Mouse (Mus musculus): ENCODE data around the gene Ryr2. TPM values are rescaled to one million over a fixed set of nuclear protein-coding genes. Genes with fewer than 3 reads are reported as not detected.

Ryr2 gene
- polyA plus RNA-seq, 1 experiment from 2014 or later = 0.78 TPM

DNA sequence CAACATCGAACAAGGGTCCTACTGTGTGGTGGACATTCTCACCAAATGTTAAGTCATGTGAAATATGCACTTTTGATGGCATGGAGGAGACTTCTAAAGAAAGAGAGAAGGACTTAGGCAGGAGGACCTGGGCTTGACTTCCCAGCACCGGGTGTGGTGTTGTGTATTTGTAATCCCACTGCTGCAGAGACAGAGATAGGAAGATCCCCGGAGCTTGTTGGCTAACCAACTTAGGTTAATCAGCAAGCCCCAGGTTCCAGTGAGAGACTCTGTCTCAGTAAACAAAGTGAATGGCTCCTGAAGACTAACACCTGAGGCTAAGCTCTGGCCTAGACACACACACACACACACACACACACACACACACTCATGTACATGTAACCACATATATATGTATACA is 7.3 kb downstream of the Ryr2 start:
- H3K4me2 ChIP-seq (replicated peaks; ENCODE audit: low read depth, low read length) = no peak overlapping the region
- H3K9me3 ChIP-seq (ENCODE audit: low read length) = no peaks in the 10 kb centered on the region
- no peak overlapping the region for H3K4me3 ChIP-seq (ENCODE audit: low read depth, low read length)
- H3K36me3 ChIP-seq (ENCODE audit: insufficient read depth, low read length) = no peaks in the 10 kb centered on the region
- H3K27me3 ChIP-seq (replicated peaks; ENCODE audit: insufficient read depth, low read length) = 0 out of 2 replicates have a peak, but pooled peaks cover 2% of the 10 kb centered on the region
- WGBS = 71% methylated on average over 3 of the region's 3 CpGs
- H3K4me1 ChIP-seq (ENCODE audit: insufficient read depth, low read depth, low read length) = no peaks in the 10 kb centered on the region
- DNase-seq (ENCODE audit: low spot score) (no peak), ATAC-seq (no peak)
- H3K27ac ChIP-seq (ENCODE audit: low read length) = no peak overlapping the region
- no peak overlapping the region for H3K9ac ChIP-seq (replicated peaks; ENCODE audit: low read depth)
- no peak for TF ChIP-seq CTCF (IDR thresholded peaks at IDR 0.05)
- TF ChIP-seq EP300 (IDR thresholded peaks at IDR 0.05) = no peak

DNA sequence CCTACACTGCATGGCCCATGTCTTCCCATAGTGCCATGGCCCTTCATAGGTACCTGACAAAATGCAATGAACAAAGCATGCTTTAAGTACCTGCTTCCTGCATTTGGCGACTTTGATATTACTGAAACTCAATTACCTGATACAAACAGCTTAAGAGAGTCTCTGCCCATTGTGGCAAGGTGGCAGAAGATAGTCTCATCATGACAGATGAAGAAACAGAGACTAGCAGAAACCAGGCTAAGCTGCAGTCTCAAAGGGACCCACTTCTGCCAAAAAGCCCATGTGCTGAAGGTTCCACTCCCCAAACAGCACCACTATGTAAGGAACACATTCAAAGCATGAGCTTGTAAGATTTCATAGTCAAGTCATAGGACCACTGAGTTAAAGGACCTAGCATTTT is 7.8 kb downstream of the Ryr2 start:
- ATAC-seq (no peak), DNase-seq (ENCODE audit: low spot score) (no peak)
- TF ChIP-seq CTCF (IDR thresholded peaks at IDR 0.05) = no peak
- TF ChIP-seq EP300 (IDR thresholded peaks at IDR 0.05) = no peak
- Histone ChIP-seq H3K9ac (replicated peaks; ENCODE audit: low read depth) (no peak overlapping the region), H3K4me3 (ENCODE audit: low read depth, low read length) (no peak overlapping the region), H3K4me1 (ENCODE audit: insufficient read depth, low read depth, low read length) (no peaks in the 10 kb centered on the region), H3K36me3 (ENCODE audit: insufficient read depth, low read length) (no peaks in the 10 kb centered on the region), H3K27ac (ENCODE audit: low read length) (no peak overlapping the region), H3K9me3 (ENCODE audit: low read length) (no peaks in the 10 kb centered on the region), H3K4me2 (replicated peaks; ENCODE audit: low read depth, low read length) (no peak overlapping the region), H3K27me3 (replicated peaks; ENCODE audit: insufficient read depth, low read length) (no peaks in the 10 kb centered on the region)
- WGBS = 83% methylated on average over 1 of the region's 1 CpGs

DNA sequence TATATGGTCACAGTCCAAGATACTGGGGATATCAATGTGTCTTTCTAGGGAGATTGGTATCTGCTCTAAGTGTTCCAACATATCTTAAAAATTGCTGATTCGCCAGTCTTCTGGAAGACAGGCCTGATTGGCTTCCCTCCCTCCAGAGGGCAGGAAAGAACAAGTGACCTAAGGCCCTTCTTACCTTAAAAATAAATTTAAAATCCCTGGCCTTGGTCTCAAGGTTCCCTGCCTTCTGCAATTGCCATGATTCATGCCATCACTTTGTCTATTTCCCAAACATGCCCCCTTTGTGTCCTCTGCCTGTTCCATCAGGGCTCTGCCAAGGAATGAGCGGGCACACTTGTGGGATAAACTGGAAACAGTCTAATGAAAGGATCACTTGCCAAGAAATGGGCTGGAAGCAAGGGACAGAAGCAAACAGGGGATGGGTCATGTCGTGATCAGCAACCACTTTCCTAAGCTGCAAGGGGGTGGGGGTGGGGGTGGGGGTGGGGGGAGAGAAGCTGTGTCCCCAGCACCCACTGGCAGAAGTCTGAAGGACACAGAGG is 10.3 kb downstream of the Ryr2 start:
- TF ChIP-seq CTCF (IDR thresholded peaks at IDR 0.05) (no peak), EP300 (IDR thresholded peaks at IDR 0.05) (no peak)
- ATAC-seq (0 out of 2 replicates have a peak, but pooled peaks have one; percentile 19), DNase-seq (ENCODE audit: low spot score) (no peak)
- Histone ChIP-seq H3K27ac (ENCODE audit: low read length) (no peak overlapping the region), H3K4me3 (ENCODE audit: low read depth, low read length) (no peak overlapping the region), H3K4me1 (ENCODE audit: insufficient read depth, low read depth, low read length) (no peaks in the 10 kb centered on the region), H3K9me3 (ENCODE audit: low read length) (no peaks in the 10 kb centered on the region), H3K27me3 (replicated peaks; ENCODE audit: insufficient read depth, low read length) (no peaks in the 10 kb centered on the region), H3K9ac (replicated peaks; ENCODE audit: low read depth) (no peak overlapping the region), H3K4me2 (replicated peaks; ENCODE audit: low read depth, low read length) (no peak overlapping the region), H3K36me3 (ENCODE audit: insufficient read depth, low read length) (no peaks in the 10 kb centered on the region)
- WGBS = 93% methylated on average over 3 of the region's 3 CpGs

DNA sequence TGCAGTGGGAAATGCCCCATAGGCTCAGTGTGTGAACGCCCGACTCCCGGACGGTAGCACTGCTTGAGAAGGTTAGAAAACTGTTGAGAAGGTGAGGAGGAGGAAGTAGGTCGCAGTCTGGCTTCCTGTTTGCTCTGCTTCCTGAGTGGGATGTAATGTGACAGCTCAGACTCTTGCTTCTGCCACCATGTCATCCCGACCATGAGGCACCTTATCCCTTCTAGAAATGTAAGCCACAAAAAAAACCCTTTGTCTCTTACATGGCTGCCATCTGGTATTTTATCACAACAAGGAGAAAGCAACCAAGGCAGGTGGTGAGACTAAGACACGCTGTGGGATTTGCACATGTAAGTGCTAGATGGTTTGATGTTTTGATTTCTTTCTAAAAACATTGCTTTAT is 12.2 kb downstream of the Ryr2 start:
- H3K4me2 ChIP-seq (replicated peaks; ENCODE audit: low read depth, low read length) = no peak overlapping the region
- no peaks in the 10 kb centered on the region for H3K9me3 ChIP-seq (ENCODE audit: low read length)
- H3K36me3 ChIP-seq (ENCODE audit: insufficient read depth, low read length) = no peaks in the 10 kb centered on the region
- no peak overlapping the region for H3K9ac ChIP-seq (replicated peaks; ENCODE audit: low read depth)
- H3K27me3 ChIP-seq (replicated peaks; ENCODE audit: insufficient read depth, low read length) = no peaks in the 10 kb centered on the region
- no peak overlapping the region for H3K4me3 ChIP-seq (ENCODE audit: low read depth, low read length)
- H3K4me1 ChIP-seq (ENCODE audit: insufficient read depth, low read depth, low read length) = no peaks in the 10 kb centered on the region
- no peak for ATAC-seq
- WGBS = 45% methylated on average over 7 of the region's 7 CpGs
- DNase-seq (ENCODE audit: low spot score) = no peak
- H3K27ac ChIP-seq (ENCODE audit: low read length) = no peak overlapping the region
- no peak for TF ChIP-seq EP300 (IDR thresholded peaks at IDR 0.05)
- no peak for TF ChIP-seq CTCF (IDR thresholded peaks at IDR 0.05)

DNA sequence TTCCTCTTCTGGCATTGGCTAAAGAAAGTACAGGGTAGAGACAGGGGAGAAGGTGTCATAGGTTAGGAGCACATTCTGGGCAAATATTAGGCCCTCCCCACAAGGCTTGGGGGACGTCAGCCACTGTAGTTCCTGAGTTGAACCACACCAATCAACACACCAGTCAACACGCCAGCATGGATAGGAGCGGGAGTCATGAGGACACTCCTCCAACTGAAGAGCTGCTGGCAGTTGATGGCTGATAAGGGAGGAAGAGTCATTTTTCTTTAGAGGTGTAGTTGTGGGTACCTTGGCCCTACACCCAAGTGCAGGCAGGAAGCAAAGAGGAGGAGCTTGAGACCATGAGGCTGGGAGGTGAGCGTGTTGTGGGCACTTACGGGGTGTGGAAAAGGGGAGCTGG is 13.6 kb downstream of the Ryr2 start:
- Histone ChIP-seq H3K9me3 (ENCODE audit: low read length) (no peaks in the 10 kb centered on the region), H3K4me1 (ENCODE audit: insufficient read depth, low read depth, low read length) (no peaks in the 10 kb centered on the region), H3K4me2 (replicated peaks; ENCODE audit: low read depth, low read length) (no peak overlapping the region), H3K9ac (replicated peaks; ENCODE audit: low read depth) (no peak overlapping the region), H3K36me3 (ENCODE audit: insufficient read depth, low read length) (no peaks in the 10 kb centered on the region), H3K4me3 (ENCODE audit: low read depth, low read length) (no peak overlapping the region), H3K27me3 (replicated peaks; ENCODE audit: insufficient read depth, low read length) (no peaks in the 10 kb centered on the region), H3K27ac (ENCODE audit: low read length) (no peak overlapping the region)
- ATAC-seq (no peak), DNase-seq (ENCODE audit: low spot score) (no peak)
- 81% methylated on average over 5 of the region's 5 CpGs for WGBS
- no peak for TF ChIP-seq CTCF (IDR thresholded peaks at IDR 0.05)
- no peak for TF ChIP-seq EP300 (IDR thresholded peaks at IDR 0.05)

DNA sequence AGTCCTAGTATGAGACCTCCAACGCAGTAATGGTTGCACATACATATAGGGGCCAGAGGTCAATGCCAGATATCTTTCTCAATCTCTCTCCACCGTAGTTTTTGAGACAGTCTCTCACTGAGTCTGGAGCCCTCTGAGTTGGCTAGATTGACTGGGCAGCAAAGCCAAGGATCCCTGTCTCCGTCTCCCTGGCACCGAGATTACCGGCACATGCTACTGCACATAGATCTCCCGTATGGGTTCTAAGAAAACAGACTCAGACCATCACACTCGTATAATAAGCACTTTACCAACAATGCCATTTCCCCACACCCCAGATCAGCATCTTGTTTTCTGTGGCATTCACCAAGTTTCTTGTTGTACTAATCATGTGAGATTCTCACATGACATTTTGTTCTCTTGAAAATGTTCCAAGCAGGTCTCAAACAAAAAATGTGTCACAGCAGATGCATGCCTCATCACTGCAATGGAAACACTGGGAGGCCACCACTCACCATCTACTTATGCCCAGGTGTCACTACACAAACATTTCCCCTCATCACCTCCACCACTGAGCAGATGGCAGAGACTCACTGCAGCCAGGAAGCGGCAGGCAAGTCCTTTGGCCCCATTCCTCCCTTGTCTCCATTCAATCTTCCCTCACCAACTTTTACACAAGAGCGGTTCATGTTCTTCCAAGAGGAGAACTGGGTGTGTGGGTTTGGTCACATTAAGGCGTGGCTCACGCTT is 14.2 kb downstream of the Ryr2 start:
- Histone ChIP-seq H3K4me2 (replicated peaks; ENCODE audit: low read depth, low read length) (no peak overlapping the region), H3K9ac (replicated peaks; ENCODE audit: low read depth) (no peak overlapping the region), H3K36me3 (ENCODE audit: insufficient read depth, low read length) (no peaks in the 10 kb centered on the region), H3K27me3 (replicated peaks; ENCODE audit: insufficient read depth, low read length) (no peaks in the 10 kb centered on the region), H3K27ac (ENCODE audit: low read length) (no peak overlapping the region), H3K4me1 (ENCODE audit: insufficient read depth, low read depth, low read length) (no peaks in the 10 kb centered on the region), H3K9me3 (ENCODE audit: low read length) (no peaks in the 10 kb centered on the region), H3K4me3 (ENCODE audit: low read depth, low read length) (no peak overlapping the region)
- ATAC-seq (no peak), DNase-seq (ENCODE audit: low spot score) (no peak)
- WGBS = 83% methylated on average over 11 of the region's 11 CpGs
- TF ChIP-seq CTCF (IDR thresholded peaks at IDR 0.05) (no peak), EP300 (IDR thresholded peaks at IDR 0.05) (no peak)

Measured in lung, postnatal 0 days (tissue).